ENCODE assay signal across 9 mouse cellular contexts in genomic region chr5:123117257-123117656, GRCm38 (mm10). TPM values are rescaled to one million over a fixed set of nuclear protein-coding genes. Genes with fewer than 3 reads are reported as not detected.
DNase-seq lines count a peak whose midpoint lies in the region; ATAC-seq and TF ChIP-seq lines count a peak whose summit lies in the region.
"Had no signal": no experiment of that assay in that cellular context is flagged by ENCODE, and none has a peak within 500 bp of the region (broad histone marks: within the 10 kb centered on the region; RNA-seq: fewer than 3 reads in every experiment).

No protein-coding gene starts in this region.

- DNase-seq in neural tube, embryonic 10.5 days (ENCODE audit: extremely low spot score, low spot score), result peak; percentile 82
- peak; percentile 65 for DNase-seq in cerebellum, adult 11-12 months
- peak; percentile 63 for DNase-seq in forebrain, postnatal 0 days
- DNase-seq in liver, embryonic 13.5 days, result peak; percentile 68
- peak; percentile 88 for DNase-seq in thymus, postnatal 14 days

- H3K4me2 ChIP-seq in neural tube, embryonic 15.5 days, result no peak overlapping the region
- H3K4me2 ChIP-seq in forebrain, postnatal 0 days (ENCODE audit: low read depth), result no peak overlapping the region
- H3K4me2 ChIP-seq in intestine, postnatal 0 days (replicated peaks; ENCODE audit: low read depth), result no peak overlapping the region
- H3K4me2 ChIP-seq in liver, embryonic 13.5 days, result no peak overlapping the region
- H3K4me2 ChIP-seq: limb, embryonic 15.5 days had no signal

- ATAC-seq in neural tube, embryonic 15.5 days (ENCODE audit: low FRiP score), result no peak
- peak; percentile 54; the same call in 1 of the 2 replicates for ATAC-seq in forebrain, postnatal 0 days
- ATAC-seq in intestine, postnatal 0 days, result peak; percentile 50; the same call in 1 of the 2 replicates
- ATAC-seq in liver, embryonic 13.5 days (ENCODE audit: low read depth), result peak; percentile 64
- ATAC-seq in neutrophil, adult 5-6 weeks (ENCODE audit: extremely low read depth, insufficient number of reproducible peaks, low FRiP score, poor library complexity, severe bottlenecking), result peak; percentile 65

- no peaks in the 10 kb centered on the region for H3K27me3 ChIP-seq in neural tube, embryonic 15.5 days (replicated peaks)
- no peaks in the 10 kb centered on the region for H3K27me3 ChIP-seq in forebrain, postnatal 0 days (ENCODE audit: insufficient read depth, low read length)
- H3K27me3 ChIP-seq in intestine, postnatal 0 days (replicated peaks; ENCODE audit: control insufficient read depth, insufficient read depth, low read length), result no peaks in the 10 kb centered on the region
- no peaks in the 10 kb centered on the region for H3K27me3 ChIP-seq in liver, embryonic 13.5 days
- H3K27me3 ChIP-seq: limb, embryonic 15.5 days had no signal

- H3K9me3 ChIP-seq in neural tube, embryonic 15.5 days (replicated peaks), result no peaks in the 10 kb centered on the region
- H3K9me3 ChIP-seq in forebrain, postnatal 0 days (ENCODE audit: low read length), result no peaks in the 10 kb centered on the region
- H3K9me3 ChIP-seq in intestine, postnatal 0 days (ENCODE audit: control insufficient read depth), result no peaks in the 10 kb centered on the region
- H3K9me3 ChIP-seq in liver, embryonic 13.5 days (replicated peaks), result 0 out of 2 replicates have a peak, but pooled peaks cover 2% of the 10 kb centered on the region
- H3K9me3 ChIP-seq: limb, embryonic 15.5 days had no signal

- H3K36me3 ChIP-seq in neural tube, embryonic 15.5 days, result peaks cover 2% of the 10 kb centered on the region
- peaks cover 12% of the 10 kb centered on the region for H3K36me3 ChIP-seq in forebrain, postnatal 0 days (ENCODE audit: insufficient read depth)
- H3K36me3 ChIP-seq in intestine, postnatal 0 days (ENCODE audit: control insufficient read depth, insufficient read depth), result peaks cover 3% of the 10 kb centered on the region; the same call in 1 of the 2 replicates
- peaks cover 45% of the 10 kb centered on the region for H3K36me3 ChIP-seq in liver, embryonic 13.5 days

- TF ChIP-seq CTCF in forebrain, postnatal 0 days (IDR thresholded peaks at IDR 0.05; ENCODE audit: low read depth), result peak; percentile 85
- TF ChIP-seq CTCF in intestine, postnatal 0 days (IDR thresholded peaks at IDR 0.05; ENCODE audit: low read depth), result peak; percentile 94

- H3K4me3 ChIP-seq in neural tube, embryonic 15.5 days (replicated peaks), result no peak overlapping the region
- no peak overlapping the region for H3K4me3 ChIP-seq in forebrain, postnatal 0 days (ENCODE audit: low read depth, low read length)
- H3K4me3 ChIP-seq in intestine, postnatal 0 days (ENCODE audit: low read depth, low read length), result no peak overlapping the region
- no peak overlapping the region for H3K4me3 ChIP-seq in liver, embryonic 13.5 days (replicated peaks)
- H3K4me3 ChIP-seq: limb, embryonic 15.5 days had no signal

- H3K9ac ChIP-seq in neural tube, embryonic 15.5 days (replicated peaks), result no peak overlapping the region
- H3K9ac ChIP-seq in forebrain, postnatal 0 days, result no peak overlapping the region
- no peak overlapping the region for H3K9ac ChIP-seq in intestine, postnatal 0 days (ENCODE audit: low read depth, low read length)
- H3K9ac ChIP-seq in liver, embryonic 13.5 days, result no peak overlapping the region
- H3K9ac ChIP-seq: limb, embryonic 15.5 days had no signal

- no peaks in the 10 kb centered on the region for H3K4me1 ChIP-seq in neural tube, embryonic 15.5 days
- no peaks in the 10 kb centered on the region for H3K4me1 ChIP-seq in forebrain, postnatal 0 days (ENCODE audit: insufficient read depth)
- H3K4me1 ChIP-seq in intestine, postnatal 0 days (replicated peaks; ENCODE audit: control insufficient read depth, insufficient read depth, low read length), result no peaks in the 10 kb centered on the region
- H3K4me1 ChIP-seq in liver, embryonic 13.5 days (replicated peaks), result peaks cover 23% of the 10 kb centered on the region
- H3K4me1 ChIP-seq: limb, embryonic 15.5 days had no signal

- H3K27ac ChIP-seq in neural tube, embryonic 15.5 days (replicated peaks), result no peak overlapping the region
- no peak overlapping the region for H3K27ac ChIP-seq in forebrain, postnatal 0 days (ENCODE audit: low read depth, low read length)
- no peak overlapping the region for H3K27ac ChIP-seq in intestine, postnatal 0 days (ENCODE audit: low read depth, low read length)
- peak overlapping the region; percentile 36; the same call in 1 of the 2 replicates for H3K27ac ChIP-seq in liver, embryonic 13.5 days
- H3K27ac ChIP-seq: limb, embryonic 15.5 days had no signal

- WGBS in neural tube, embryonic 15.5 days, result 15% methylated on average over 10 of the region's 10 CpGs
- 19% methylated on average over 9 of the region's 10 CpGs for WGBS in forebrain, postnatal 0 days
- WGBS in intestine, postnatal 0 days, result 17% methylated on average over 10 of the region's 10 CpGs
- WGBS in liver, embryonic 13.5 days (ENCODE audit: insufficient replicate concordance), result 12% methylated on average over 10 of the region's 10 CpGs

RNA-seq across cellular contexts. Expression of gene Rhof, which starts 15.2 kb away (rescaled TPM):
- 19.2 and 20.9 TPM in 2 replicates for polyA plus RNA-seq in neural tube, embryonic 15.5 days (2015; fragmentation: Nextera tagmentation; extraction: Ambion mirVana)
- total RNA-seq in forebrain, postnatal 0 days (2014; rRNA removed), result 25.3 and 27.0 TPM in 2 replicates
- polyA plus RNA-seq in forebrain, postnatal 0 days (2015; fragmentation: Nextera tagmentation; extraction: Ambion mirVana), result 36.9 and 38.7 TPM in 2 replicates
- 17.0 TPM in 2 replicates for polyA plus RNA-seq in intestine, postnatal 0 days (2015; fragmentation: Nextera tagmentation; extraction: Ambion mirVana)
- 2.5 and 3.4 TPM in 2 replicates for polyA plus RNA-seq in liver, embryonic 13.5 days (2015; fragmentation: Nextera tagmentation; extraction: Ambion mirVana)
- total RNA-seq in neutrophil, adult 5-6 weeks (2017), result 32.0 TPM in 2 replicates

RNA-seq across cellular contexts. Expression of gene Setd1b, which starts 24.7 kb away (rescaled TPM):
- 10.5 and 11.2 TPM in 2 replicates for polyA plus RNA-seq in neural tube, embryonic 15.5 days (2015; fragmentation: Nextera tagmentation; extraction: Ambion mirVana)
- 3.9 and 5.6 TPM in 2 replicates for total RNA-seq in forebrain, postnatal 0 days (2014; rRNA removed)
- polyA plus RNA-seq in forebrain, postnatal 0 days (2015; fragmentation: Nextera tagmentation; extraction: Ambion mirVana), result 5.1 and 7.6 TPM in 2 replicates
- polyA plus RNA-seq in intestine, postnatal 0 days (2015; fragmentation: Nextera tagmentation; extraction: Ambion mirVana), result 5.4 and 6.7 TPM in 2 replicates
- polyA plus RNA-seq in liver, embryonic 13.5 days (2015; fragmentation: Nextera tagmentation; extraction: Ambion mirVana), result 3.4 and 3.8 TPM in 2 replicates
- total RNA-seq in neutrophil, adult 5-6 weeks (2017), result 18.6 and 23.1 TPM in 2 replicates

RNA-seq across cellular contexts. Expression of gene Tmem120b, which starts 49.0 kb away (rescaled TPM):
- polyA plus RNA-seq in neural tube, embryonic 15.5 days (2015; fragmentation: Nextera tagmentation; extraction: Ambion mirVana), result 19.6 and 21.0 TPM in 2 replicates
- 18.0 and 18.1 TPM in 2 replicates for total RNA-seq in forebrain, postnatal 0 days (2014; rRNA removed)
- polyA plus RNA-seq in forebrain, postnatal 0 days (2015; fragmentation: Nextera tagmentation; extraction: Ambion mirVana), result 21.2 and 22.2 TPM in 2 replicates
- polyA plus RNA-seq in intestine, postnatal 0 days (2015; fragmentation: Nextera tagmentation; extraction: Ambion mirVana), result 3.2 and 4.2 TPM in 2 replicates
- 23.0 and 24.2 TPM in 2 replicates for polyA plus RNA-seq in liver, embryonic 13.5 days (2015; fragmentation: Nextera tagmentation; extraction: Ambion mirVana)
- 1.8 and 2.0 TPM in 2 replicates for total RNA-seq in neutrophil, adult 5-6 weeks (2017)

RNA-seq across cellular contexts. Expression of gene Psmd9, which starts 52.0 kb away (rescaled TPM):
- polyA plus RNA-seq in neural tube, embryonic 15.5 days (2015; fragmentation: Nextera tagmentation; extraction: Ambion mirVana), result 79.5 and 81.1 TPM in 2 replicates
- total RNA-seq in forebrain, postnatal 0 days (2014; rRNA removed), result 37.4 and 39.5 TPM in 2 replicates
- polyA plus RNA-seq in forebrain, postnatal 0 days (2015; fragmentation: Nextera tagmentation; extraction: Ambion mirVana), result 72.3 and 79.4 TPM in 2 replicates
- 50.9 and 57.5 TPM in 2 replicates for polyA plus RNA-seq in intestine, postnatal 0 days (2015; fragmentation: Nextera tagmentation; extraction: Ambion mirVana)
- 76.0 and 76.3 TPM in 2 replicates for polyA plus RNA-seq in liver, embryonic 13.5 days (2015; fragmentation: Nextera tagmentation; extraction: Ambion mirVana)
- 14.1 and 18.6 TPM in 2 replicates for total RNA-seq in neutrophil, adult 5-6 weeks (2017)
